Mouse (Mus musculus) ES-E14 (cell line): ENCODE measurements around the gene Ptpn20. TPM values are rescaled to one million over a fixed set of nuclear protein-coding genes. Genes with fewer than 3 reads are reported as not detected.

Experiments used
- DNase-seq: peaks from one replicate; pipeline ENCODE4 v3.0.0-alpha.2; 2013; ENCODE audit warnings: low read depth, low spot score
- H3K27ac ChIP-seq: 2 replicates; pipeline ENCODE4 v1.5.1; 2012; ENCODE audit warnings: low read depth, mild to moderate bottlenecking, low read length, moderate library complexity, mixed read lengths; ENCODE audit not compliant: poor library complexity, insufficient read depth, severe bottlenecking
- H3K36me3 ChIP-seq: 2 replicates; pipeline ENCODE4 v1.6.1; 2012; ENCODE audit warnings: mild to moderate bottlenecking, low read length, moderate library complexity, mixed read lengths; ENCODE audit not compliant: control insufficient read depth, poor library complexity, insufficient read depth, severe bottlenecking
- H3K4me1 ChIP-seq, 2 experiments: fragments of 150-350 bp in 1 of 2; sonication (generic) in 1 of 2; 2 replicates each; pipeline ENCODE4 v1.6.1; 2012; ENCODE audit warnings: low read length in 2 of 2, mild to moderate bottlenecking in 1 of 2, mixed read lengths in 1 of 2; ENCODE audit not compliant: control insufficient read depth in 2 of 2, insufficient read depth in 2 of 2, poor library complexity in 1 of 2
- H3K4me3 ChIP-seq, 2 experiments: fragments of 150-350 bp in 1 of 2; sonication (generic) in 1 of 2; 2 replicates each; pipeline ENCODE4 v1.5.1; 2012; ENCODE audit warnings: low read length in 2 of 2, low read depth in 1 of 2, mild to moderate bottlenecking in 1 of 2, mixed read lengths in 1 of 2; ENCODE audit not compliant: insufficient read depth in 1 of 2, poor library complexity in 1 of 2, severe bottlenecking in 1 of 2
- H3K9ac ChIP-seq: 2 replicates; pipeline ENCODE4 v1.6.1; 2012; ENCODE audit warnings: low read depth, mild to moderate bottlenecking, low read length, mixed read lengths; ENCODE audit not compliant: poor library complexity, insufficient read depth, severe bottlenecking
- H3K9me3 ChIP-seq: fragments of 150-350 bp; sonication (generic); 2 replicates; pipeline ENCODE4 v1.6.1; 2012; ENCODE audit warnings: low read depth, mild to moderate bottlenecking, low read length; ENCODE audit not compliant: control insufficient read depth, insufficient read depth
- CHD2 ChIP-seq: IDR thresholded peaks from 2 replicates; pipeline ENCODE4 v1.6.1; 2014; ENCODE audit warnings: mild to moderate bottlenecking, low read depth, low read length, inconsistent platforms
- HCFC1 ChIP-seq: IDR thresholded peaks from 2 replicates; pipeline ENCODE4 v1.6.1; 2012; ENCODE audit warnings: low read length, inconsistent platforms, borderline replicate concordance; ENCODE audit not compliant: insufficient read depth
- MAFK ChIP-seq: IDR thresholded peaks from 2 replicates; pipeline ENCODE4 v1.6.1; 2014; ENCODE audit warnings: mild to moderate bottlenecking, low read depth, low read length, inconsistent platforms; ENCODE audit not compliant: insufficient read depth
- ZC3H11A ChIP-seq: IDR thresholded peaks from 2 replicates; pipeline ENCODE4 v1.6.1; 2012; ENCODE audit warnings: low read depth, mild to moderate bottlenecking, inconsistent platforms, low read length, borderline replicate concordance
- ZNF384 ChIP-seq: IDR thresholded peaks from 2 replicates; pipeline ENCODE4 v1.6.1; 2012; ENCODE audit warnings: low read depth, low read length, inconsistent platforms
- in situ Hi-C, 2 experiments: fragments of 600-800 bp; cut with MboI; formaldehyde crosslinking; loops; one replicate each; pipeline ENCODE4 v1.15.1; 2025; ENCODE audit warnings: low sequenced_read_pairs in 2 of 2, inconsistent platforms in 1 of 2; ENCODE audit not compliant: unreplicated experiment in 2 of 2
- total RNA-seq: library from RNA; depleted of rRNA; stranded (reverse); fragments of 300-350 nt; gene quantifications from 2 replicates; pipeline ENCODE4 v1.2.3, GENCODE M21; 2012; rRNA removed

The Ptpn20 gene
- 0.37 and 0.54 TPM in 2 replicates for total RNA-seq

- in situ Hi-C loops: no loop called here
- peak; percentile 62 for DNase-seq
- no peaks in the 10 kb centered on the region for H3K9me3 ChIP-seq
- no peaks in the 10 kb centered on the region for H3K4me1 ChIP-seq
- TF ChIP-seq ZC3H11A (0 out of 2 replicates have a peak, but pooled peaks have one; percentile 9), ZNF384 (no peak)
- H3K4me3 ChIP-seq: peak within 1 kb of the TSS; percentile 13 to 43; a peak in 3 of 4 replicates
- H3K27ac ChIP-seq: no peak within 1 kb of the TSS
- H3K36me3 ChIP-seq: no peaks in the 10 kb centered on the region
- H3K9ac ChIP-seq: peak within 1 kb of the TSS; percentile 27; the same call in 1 of the 2 replicates
Measured at GRCm38 (mm10) chr14:33588951-33589350, at the start of gene Ptpn20. Gene Ptpn20 (plus strand): TSS chr14:33589207.

GRCm38 (mm10) chr14:33539559-33540167 is 49.3 kb upstream of the Ptpn20 start:
- H3K9ac ChIP-seq: no peak overlapping the region
- no peaks in the 10 kb centered on the region for H3K36me3 ChIP-seq
- no peak overlapping the region for H3K27ac ChIP-seq
- TF ChIP-seq CHD2 (no peak), ZC3H11A (no peak), MAFK (no peak), HCFC1 (no peak), ZNF384 (no peak)
- no peaks in the 10 kb centered on the region for H3K9me3 ChIP-seq
- DNase-seq: no peak
- H3K4me3 ChIP-seq: no peak overlapping the region
- in situ Hi-C loops: no loop called here
- H3K4me1 ChIP-seq: no peaks in the 10 kb centered on the region

GRCm38 (mm10) chr14:33545565-33546143 is 43.4 kb upstream of the Ptpn20 start:
- DNase-seq: no peak
- in situ Hi-C loops: no loop called here
- Histone ChIP-seq H3K4me1 (no peaks in the 10 kb centered on the region), H3K4me3 (no peak overlapping the region), H3K36me3 (no peaks in the 10 kb centered on the region), H3K27ac (no peak overlapping the region), H3K9me3 (no peaks in the 10 kb centered on the region), H3K9ac (no peak overlapping the region)
- no peak for TF ChIP-seq ZNF384
- no peak for TF ChIP-seq CHD2
- TF ChIP-seq HCFC1: no peak
- TF ChIP-seq ZC3H11A: no peak
- TF ChIP-seq MAFK: no peak

GRCm38 (mm10) chr14:33548650-33549049 is 40.4 kb upstream of the Ptpn20 start:
- Histone ChIP-seq H3K4me1 (no peaks in the 10 kb centered on the region), H3K36me3 (no peaks in the 10 kb centered on the region), H3K4me3 (no peak overlapping the region), H3K9me3 (no peaks in the 10 kb centered on the region), H3K27ac (no peak overlapping the region), H3K9ac (no peak overlapping the region)
- in situ Hi-C loops: no loop called here
- DNase-seq: no peak
- TF ChIP-seq MAFK (no peak), CHD2 (no peak), ZNF384 (no peak), ZC3H11A (no peak), HCFC1 (no peak)

DNA sequence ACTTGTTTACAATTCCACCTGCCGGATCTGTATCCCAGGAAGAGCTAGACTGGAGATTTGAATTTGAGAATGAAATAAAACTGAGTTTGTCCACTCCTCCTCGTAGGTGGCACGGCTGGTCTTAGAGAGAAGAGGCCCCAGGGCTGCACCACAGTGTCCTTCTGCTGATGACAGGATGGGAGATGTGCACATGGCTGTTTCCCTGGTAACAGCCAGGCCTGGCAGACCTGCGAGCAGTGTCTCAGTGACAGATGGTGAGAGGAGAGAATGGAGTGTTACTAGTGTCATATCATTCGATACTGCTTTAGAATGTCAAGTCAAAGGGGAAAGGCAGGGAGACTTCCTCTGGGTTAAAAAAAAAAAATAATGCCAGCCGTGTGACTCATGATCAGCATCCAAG is 39.2 kb upstream of the Ptpn20 start:
- no peak for DNase-seq
- H3K27ac ChIP-seq: no peak overlapping the region
- no peaks in the 10 kb centered on the region for H3K36me3 ChIP-seq
- H3K4me3 ChIP-seq: no peak overlapping the region
- no peak for TF ChIP-seq ZC3H11A
- no peak for TF ChIP-seq ZNF384
- TF ChIP-seq HCFC1: no peak
- TF ChIP-seq CHD2: no peak
- TF ChIP-seq MAFK: no peak
- H3K9me3 ChIP-seq: no peaks in the 10 kb centered on the region
- no peaks in the 10 kb centered on the region for H3K4me1 ChIP-seq
- H3K9ac ChIP-seq: no peak overlapping the region
- in situ Hi-C loops: no loop called here
